Comparison of ENCODE assay signal across 9 mouse cellular contexts in the genomic region with DNA sequence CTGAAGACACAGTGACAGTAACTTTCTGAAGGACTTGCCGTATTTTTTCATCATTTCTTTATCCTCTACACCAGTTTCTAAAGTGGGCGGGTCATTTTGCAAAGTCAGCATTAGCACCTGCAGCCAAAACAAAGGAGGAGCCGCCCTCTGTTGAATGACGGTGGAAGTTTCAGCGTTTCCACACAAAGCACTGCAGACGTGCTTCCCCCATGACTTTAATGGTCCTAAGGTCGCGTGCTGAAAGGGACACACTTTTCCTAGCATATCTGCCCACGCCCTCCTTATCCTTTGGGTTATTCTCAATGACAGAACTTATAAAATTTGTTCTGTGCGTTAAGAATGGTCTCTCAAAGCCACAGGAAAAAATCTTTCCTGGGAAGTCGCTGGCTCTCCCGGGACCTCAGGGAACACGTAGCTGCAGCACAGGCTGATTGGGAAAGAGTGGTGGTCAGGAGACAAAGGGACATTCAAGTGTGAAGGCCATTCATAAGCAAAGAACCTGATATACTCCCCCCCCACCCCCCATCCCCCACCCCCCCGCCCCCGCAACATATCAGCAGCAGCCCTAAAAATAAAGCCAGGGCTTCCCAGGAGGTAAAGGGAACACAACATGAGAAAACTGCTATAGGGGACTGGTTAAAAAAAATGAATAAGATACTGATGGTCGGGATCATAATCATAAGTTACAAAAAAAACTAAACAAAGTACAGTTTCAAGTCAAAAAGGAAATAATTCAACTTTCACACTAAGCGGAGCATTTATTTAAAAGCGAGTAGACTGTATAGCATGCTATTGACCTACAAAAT.
DNase-seq lines count a peak whose midpoint lies in the region; ATAC-seq lines count a peak whose summit lies in the region.
"Had no signal": no experiment of that assay in that cellular context is flagged by ENCODE, and none has a peak within 500 bp of the region (broad histone marks: within the 10 kb centered on the region; RNA-seq: fewer than 3 reads in every experiment).

No protein-coding gene starts in this region.

- H3K27me3 ChIP-seq in kidney, embryonic 15.5 days: no peaks in the 10 kb centered on the region
- no peaks in the 10 kb centered on the region for H3K27me3 ChIP-seq in forebrain, embryonic 10.5 days (ENCODE audit: poor library complexity, severe bottlenecking)
- H3K27me3 ChIP-seq in limb, embryonic 12.5 days: no peaks in the 10 kb centered on the region
- no peaks in the 10 kb centered on the region for H3K27me3 ChIP-seq in stomach, embryonic 14.5 days (ENCODE audit: control insufficient read depth, insufficient read depth, low read length)
- H3K27me3 ChIP-seq: Patski had no signal

- no peaks in the 10 kb centered on the region for H3K36me3 ChIP-seq in kidney, embryonic 15.5 days
- H3K36me3 ChIP-seq in forebrain, embryonic 10.5 days (replicated peaks): peaks cover 3% of the 10 kb centered on the region; the same call in 1 of the 2 replicates
- no peaks in the 10 kb centered on the region for H3K36me3 ChIP-seq in limb, embryonic 12.5 days
- H3K36me3 ChIP-seq in stomach, embryonic 14.5 days (ENCODE audit: control insufficient read depth, insufficient read depth, low read length): no peaks in the 10 kb centered on the region

- H3K9me3 ChIP-seq in kidney, embryonic 15.5 days (replicated peaks): no peaks in the 10 kb centered on the region
- H3K9me3 ChIP-seq in forebrain, embryonic 10.5 days: no peaks in the 10 kb centered on the region
- no peaks in the 10 kb centered on the region for H3K9me3 ChIP-seq in limb, embryonic 12.5 days
- H3K9me3 ChIP-seq in stomach, embryonic 14.5 days (ENCODE audit: control insufficient read depth, low read depth, low read length): no peaks in the 10 kb centered on the region

- H3K4me3 ChIP-seq in kidney, embryonic 15.5 days (replicated peaks): peak overlapping the region; percentile 14; the same call in 1 of the 2 replicates
- H3K4me3 ChIP-seq in forebrain, embryonic 10.5 days: peak overlapping the region; percentile 47
- H3K4me3 ChIP-seq in limb, embryonic 12.5 days (replicated peaks): 0 out of 2 replicates have a peak overlapping the region, but pooled peaks have one; percentile 7
- no peak overlapping the region for H3K4me3 ChIP-seq in stomach, embryonic 14.5 days (ENCODE audit: low read depth, low read length)

- peaks cover 15% of the 10 kb centered on the region for H3K4me1 ChIP-seq in kidney, embryonic 15.5 days
- peaks cover 82% of the 10 kb centered on the region for H3K4me1 ChIP-seq in forebrain, embryonic 10.5 days
- peaks cover 28% of the 10 kb centered on the region for H3K4me1 ChIP-seq in limb, embryonic 12.5 days (replicated peaks)
- H3K4me1 ChIP-seq in stomach, embryonic 14.5 days (ENCODE audit: control insufficient read depth, insufficient read depth, low read length): no peaks in the 10 kb centered on the region

- peak overlapping the region; percentile 41; the same call in 1 of the 2 replicates for H3K27ac ChIP-seq in kidney, embryonic 15.5 days
- peak overlapping the region; percentile 90 for H3K27ac ChIP-seq in forebrain, embryonic 10.5 days
- no peak overlapping the region for H3K27ac ChIP-seq in limb, embryonic 12.5 days
- no peak overlapping the region for H3K27ac ChIP-seq in stomach, embryonic 14.5 days (ENCODE audit: low read length)

- 15% methylated on average over 18 of the region's 18 CpGs for WGBS in kidney, embryonic 15.5 days
- WGBS in forebrain, embryonic 10.5 days: 5% methylated on average over 18 of the region's 18 CpGs
- WGBS in limb, embryonic 12.5 days: 17% methylated on average over 18 of the region's 18 CpGs
- 23% methylated on average over 18 of the region's 18 CpGs for WGBS in stomach, embryonic 14.5 days

- H3K4me2 ChIP-seq in kidney, embryonic 15.5 days: peak overlapping the region; percentile 50
- H3K4me2 ChIP-seq in limb, embryonic 12.5 days: peak overlapping the region; percentile 50
- no peak overlapping the region for H3K4me2 ChIP-seq in stomach, embryonic 14.5 days (replicated peaks; ENCODE audit: low read depth, low read length)

- ATAC-seq in kidney, embryonic 15.5 days (replicated peaks; ENCODE audit: low FRiP score): 0 out of 2 replicates have a peak, but pooled peaks have one; percentile 43
- no peak for ATAC-seq in limb, embryonic 12.5 days (ENCODE audit: insufficient number of reproducible peaks, insufficient read depth, low FRiP score, low TSS enrichment, low read depth)
- 0 out of 2 replicates have a peak, but pooled peaks have one; percentile 11 for ATAC-seq in stomach, embryonic 14.5 days (ENCODE audit: insufficient number of reproducible peaks, insufficient read depth, low FRiP score, low read depth)
- ATAC-seq: Patski had no signal

- 0 out of 2 replicates have a peak overlapping the region, but pooled peaks have one; percentile 10 for H3K9ac ChIP-seq in kidney, embryonic 15.5 days
- H3K9ac ChIP-seq in limb, embryonic 12.5 days (replicated peaks): no peak overlapping the region
- H3K9ac ChIP-seq in stomach, embryonic 14.5 days (replicated peaks; ENCODE audit: low read depth, low read length): no peak overlapping the region

- DNase-seq in kidney, adult 18-20 months: no peak
- DNase-seq in forebrain, embryonic 10.5 days (ENCODE audit: extremely low spot score, low spot score): peak; percentile 65
- no peak for DNase-seq in spleen, adult 12 weeks (ENCODE audit: low spot score)
- no peak for DNase-seq in T-cell, adult 2 months (ENCODE audit: low spot score)
- DNase-seq in adrenal gland, adult (ENCODE audit: inconsistent age in 2 of 2, low spot score in 1 of 2): no peak

Comparison
In these comparisons a context has a peak if more than half of its experiments do, and no peak if none do; other contexts are left out.
1. H3K27ac ChIP-seq: peak in kidney, embryonic 15.5 days (single experiment) and forebrain, embryonic 10.5 days (single experiment); none in limb, embryonic 12.5 days (single experiment) and stomach, embryonic 14.5 days (single experiment).